Mouse (Mus musculus) midbrain, embryonic 12.5 days (tissue): ENCODE results near the gene Mprip. TPM values are rescaled to one million over a fixed set of nuclear protein-coding genes. Genes with fewer than 3 reads are reported as not detected.

Experiments
- ATAC-seq: fragments of 200-750 bp; cut with Nextera tagmentation; 2 replicates; pipeline ENCODE4 v1.8.0; 2017; ENCODE audit warnings: low read depth, moderate TSS enrichment, moderate library complexity; ENCODE audit not compliant: low FRiP score
- H3K27ac ChIP-seq: fragments of 300-500 bp; sonication (generic); replicated peaks from 2 replicates; pipeline ENCODE4 v1.5.1; 2016; ENCODE audit warnings: mild to moderate bottlenecking
- H3K27me3 ChIP-seq: fragments of 300-500 bp; sonication (generic); 2 replicates; pipeline ENCODE4 v1.6.1; 2016; ENCODE audit warnings: mild to moderate bottlenecking
- H3K36me3 ChIP-seq: fragments of 300-500 bp; sonication (generic); 2 replicates; pipeline ENCODE4 v1.6.1; 2016
- H3K4me1 ChIP-seq: fragments of 300-500 bp; sonication (generic); 2 replicates; pipeline ENCODE4 v1.6.1; 2016
- H3K4me2 ChIP-seq: fragments of 300-500 bp; sonication (generic); replicated peaks from 2 replicates; pipeline ENCODE4 v1.6.1; 2016; ENCODE audit warnings: mild to moderate bottlenecking, moderate library complexity
- H3K4me3 ChIP-seq: fragments of 300-500 bp; sonication (generic); 2 replicates; pipeline ENCODE4 v1.5.1; 2016; ENCODE audit warnings: mild to moderate bottlenecking
- H3K9ac ChIP-seq: fragments of 300-500 bp; sonication (generic); replicated peaks from 2 replicates; pipeline ENCODE4 v1.6.1; 2016; ENCODE audit warnings: mild to moderate bottlenecking, moderate library complexity
- H3K9me3 ChIP-seq: fragments of 300-500 bp; sonication (generic); 2 replicates; pipeline ENCODE4 v1.6.1; 2016; ENCODE audit warnings: mild to moderate bottlenecking
- WGBS: fragments of 180-500 bp; shearing (Covaris S2); methylation state at CpG from one replicate; pipeline ENCODE4 v1.1.7; 2016; 5-methylcytosine and 5-hydroxymethylcytosine counted together
- polyA plus RNA-seq: library from polyadenylated mRNA; unstranded; fragments of >200 nt; fragmentation: Nextera tagmentation; extraction: Ambion mirVana; gene quantifications from 2 replicates; pipeline ENCODE4 v1.2.1, GENCODE M21; 2016

Gene Mprip
- polyA plus RNA-seq, 1 experiment from 2014 or later: 73.0 TPM

DNA sequence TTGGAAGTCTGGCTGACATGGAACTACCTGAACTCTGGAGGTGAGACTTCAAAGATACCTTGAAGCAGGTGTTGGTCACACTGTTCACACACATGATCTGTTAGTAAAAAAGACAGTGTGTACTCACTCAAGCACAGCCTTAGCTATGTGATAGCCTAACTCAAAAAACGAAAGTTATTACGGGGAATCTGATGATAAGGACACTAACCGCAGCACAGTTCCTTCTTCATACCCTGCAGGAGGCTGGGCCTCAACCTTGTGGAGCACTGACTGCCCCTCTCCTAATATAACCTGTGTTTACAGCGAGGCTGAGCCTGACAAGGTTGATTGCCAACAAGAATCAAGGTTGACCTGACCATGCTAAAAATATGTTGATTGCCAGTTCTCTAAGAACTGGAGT lies 113.4 kb downstream of the Mprip start:
- Histone ChIP-seq H3K27me3 (no peaks in the 10 kb centered on the region), H3K4me2 (no peak overlapping the region), H3K4me1 (no peaks in the 10 kb centered on the region), H3K9me3 (no peaks in the 10 kb centered on the region), H3K4me3 (no peak overlapping the region), H3K9ac (no peak overlapping the region), H3K27ac (no peak overlapping the region), H3K36me3 (peaks cover 81% of the 10 kb centered on the region)
- no peak for ATAC-seq
- WGBS: 90% methylated on average over 4 of the region's 4 CpGs

DNA sequence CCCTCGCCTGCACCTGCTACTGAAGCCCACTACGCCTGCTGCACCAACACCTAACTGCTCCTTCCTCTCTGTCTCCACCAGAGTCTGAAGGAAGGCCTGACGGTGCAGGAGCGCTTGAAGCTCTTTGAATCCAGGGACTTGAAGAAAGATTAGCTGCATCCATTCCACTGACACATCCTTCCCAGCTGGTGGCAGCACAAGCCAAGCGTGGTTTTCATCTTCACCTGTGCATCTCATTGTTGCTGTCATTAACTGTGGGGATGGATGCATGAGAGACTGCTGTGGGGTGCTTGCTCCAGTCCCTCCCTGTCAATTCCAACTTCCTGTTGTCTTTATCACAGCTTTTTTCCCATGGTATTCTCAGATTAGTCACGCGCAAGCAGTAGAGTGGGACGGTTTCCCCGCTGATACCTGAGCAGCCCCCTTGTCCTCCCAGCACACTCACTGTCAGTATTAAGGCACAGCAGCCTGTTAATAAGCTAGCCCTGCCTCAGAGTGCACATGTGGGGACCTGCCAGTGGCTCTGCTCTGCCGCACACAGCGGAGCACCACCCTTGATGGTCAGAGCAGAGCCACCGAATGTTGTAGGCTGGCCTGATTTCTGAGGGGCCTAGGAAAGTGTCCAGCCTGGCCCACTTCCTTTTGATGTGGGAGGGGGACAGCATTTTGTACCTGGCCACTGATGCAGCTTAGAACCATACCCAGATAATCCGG lies 114.5 kb downstream of the Mprip start:
- Histone ChIP-seq H3K36me3 (peaks cover 71% of the 10 kb centered on the region), H3K9me3 (no peaks in the 10 kb centered on the region), H3K4me2 (no peak overlapping the region), H3K27me3 (no peaks in the 10 kb centered on the region), H3K9ac (no peak overlapping the region), H3K27ac (no peak overlapping the region), H3K4me1 (no peaks in the 10 kb centered on the region), H3K4me3 (no peak overlapping the region)
- no peak for ATAC-seq
- 75% methylated on average over 13 of the region's 13 CpGs for WGBS

DNA sequence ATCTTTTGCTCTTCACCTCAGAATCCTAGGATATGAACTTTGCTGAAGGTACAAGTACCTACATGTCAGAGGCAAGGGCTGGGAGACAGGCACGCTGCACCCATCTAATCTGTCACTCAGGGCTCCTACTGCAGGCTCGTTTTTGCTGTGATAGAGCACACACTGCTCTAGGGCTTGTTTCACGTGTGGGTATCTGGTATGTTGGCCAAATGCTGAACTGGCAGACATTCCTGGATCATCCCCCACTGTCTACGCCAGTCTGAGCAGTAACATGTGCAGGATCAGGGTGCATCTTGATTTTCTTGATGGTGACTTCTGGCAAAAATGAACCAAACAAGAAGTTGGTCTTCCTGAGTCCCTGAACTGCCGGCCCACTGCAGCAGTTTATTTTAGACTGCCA lies 116.2 kb downstream of the Mprip start:
- Histone ChIP-seq H3K36me3 (peaks cover 54% of the 10 kb centered on the region), H3K4me2 (no peak overlapping the region), H3K4me1 (peaks cover 3% of the 10 kb centered on the region; the same call in 1 of the 2 replicates), H3K9ac (no peak overlapping the region), H3K27me3 (no peaks in the 10 kb centered on the region), H3K9me3 (no peaks in the 10 kb centered on the region), H3K4me3 (no peak overlapping the region), H3K27ac (no peak overlapping the region)
- 94% methylated on average over 5 of the region's 5 CpGs for WGBS
- ATAC-seq: no peak

DNA sequence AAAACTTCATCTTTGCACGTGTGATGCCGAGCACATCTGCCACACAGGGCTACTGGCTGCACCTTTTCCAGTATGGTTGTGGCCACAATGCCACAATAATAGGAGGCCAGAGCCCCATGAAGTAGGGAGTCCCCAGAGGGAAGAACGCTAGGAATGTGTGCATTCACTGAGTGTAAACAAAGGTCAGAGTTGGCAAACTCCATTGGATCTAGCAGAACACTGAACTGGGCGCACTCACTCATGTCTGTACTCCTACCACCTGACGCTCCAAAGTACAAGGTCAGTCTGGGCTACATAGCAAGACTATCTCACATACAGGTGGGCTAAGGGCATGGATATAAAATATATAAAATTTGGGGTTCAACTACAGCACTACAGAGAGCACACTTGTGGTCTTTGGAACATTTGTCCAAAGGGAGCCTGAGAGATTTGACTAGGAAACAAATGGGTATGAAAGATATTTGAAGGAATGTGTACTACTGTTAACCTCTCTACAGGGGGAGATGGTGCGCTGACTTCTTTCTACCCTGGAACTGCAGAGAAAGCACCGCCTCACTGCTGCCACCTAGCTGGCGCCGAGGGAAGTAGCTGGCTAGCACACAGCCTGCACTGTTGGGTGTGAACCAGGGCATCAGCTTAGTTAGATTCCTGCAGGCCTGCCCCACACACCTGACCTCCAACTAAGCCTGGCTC lies 117.2 kb downstream of the Mprip start:
- H3K4me3 ChIP-seq: no peak overlapping the region
- 56% methylated on average over 9 of the region's 9 CpGs for whole genome bisulfite sequencing
- no peaks in the 10 kb centered on the region for H3K9me3 ChIP-seq
- H3K4me2 ChIP-seq: no peak overlapping the region
- peaks cover 3% of the 10 kb centered on the region; the same call in 1 of the 2 replicates for H3K4me1 ChIP-seq
- H3K27ac ChIP-seq: no peak overlapping the region
- no peaks in the 10 kb centered on the region for H3K27me3 ChIP-seq
- ATAC-seq: 0 out of 2 replicates have a peak, but pooled peaks have one; percentile 41
- H3K36me3 ChIP-seq: peaks cover 44% of the 10 kb centered on the region
- H3K9ac ChIP-seq: no peak overlapping the region

DNA sequence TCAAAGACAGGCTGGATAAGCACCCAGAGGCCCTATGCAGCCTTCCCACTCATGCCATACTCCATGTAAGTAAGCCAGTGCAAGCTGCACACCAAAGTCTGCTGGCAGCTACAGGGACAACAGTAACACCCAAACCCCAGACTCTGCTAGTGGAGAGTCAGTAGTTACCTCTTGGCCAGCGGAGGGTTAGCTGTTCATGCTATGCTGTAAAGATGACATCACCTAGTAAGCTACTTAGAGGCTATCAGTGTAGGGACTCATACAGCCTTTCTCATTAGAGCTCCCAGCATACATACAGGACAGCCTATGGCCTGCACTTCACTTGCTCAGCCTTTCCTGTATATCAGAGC lies 117.7 kb downstream of the Mprip start:
- Histone ChIP-seq H3K4me2 (no peak overlapping the region), H3K9ac (no peak overlapping the region), H3K4me1 (peaks cover 3% of the 10 kb centered on the region; the same call in 1 of the 2 replicates), H3K27ac (no peak overlapping the region), H3K36me3 (peaks cover 39% of the 10 kb centered on the region), H3K27me3 (no peaks in the 10 kb centered on the region), H3K9me3 (no peaks in the 10 kb centered on the region), H3K4me3 (no peak overlapping the region)
- no peak for ATAC-seq
- WGBS: 70% methylated on average over 1 of the region's 1 CpGs

DNA sequence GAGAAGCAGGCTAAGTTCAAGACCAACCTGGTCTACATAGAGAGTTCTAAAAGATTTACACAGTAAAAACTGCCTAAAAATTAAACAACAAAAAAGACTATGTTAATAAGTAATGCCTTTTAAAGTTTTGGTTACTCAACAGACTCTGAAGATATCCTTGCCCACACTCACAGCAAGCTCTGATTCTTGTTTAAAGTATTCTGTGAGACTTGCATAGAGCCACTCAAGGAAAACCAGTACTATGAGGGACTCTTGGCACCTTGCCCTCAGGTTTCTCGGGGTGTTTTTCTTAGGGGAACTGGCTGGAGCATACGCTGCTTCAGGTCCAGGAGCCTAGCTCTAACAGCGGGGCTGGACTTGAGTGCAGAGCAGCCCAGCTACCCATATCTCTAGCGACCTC lies 118.3 kb downstream of the Mprip start:
- no peak overlapping the region for H3K9ac ChIP-seq
- no peaks in the 10 kb centered on the region for H3K9me3 ChIP-seq
- peaks cover 33% of the 10 kb centered on the region for H3K36me3 ChIP-seq
- no peak for ATAC-seq
- WGBS: 93% methylated on average over 4 of the region's 4 CpGs
- no peak overlapping the region for H3K27ac ChIP-seq
- no peak overlapping the region for H3K4me2 ChIP-seq
- no peak overlapping the region for H3K4me3 ChIP-seq
- H3K27me3 ChIP-seq: peaks cover 1% of the 10 kb centered on the region; the same call in 1 of the 2 replicates
- H3K4me1 ChIP-seq: peaks cover 5% of the 10 kb centered on the region; the same call in 1 of the 2 replicates

DNA sequence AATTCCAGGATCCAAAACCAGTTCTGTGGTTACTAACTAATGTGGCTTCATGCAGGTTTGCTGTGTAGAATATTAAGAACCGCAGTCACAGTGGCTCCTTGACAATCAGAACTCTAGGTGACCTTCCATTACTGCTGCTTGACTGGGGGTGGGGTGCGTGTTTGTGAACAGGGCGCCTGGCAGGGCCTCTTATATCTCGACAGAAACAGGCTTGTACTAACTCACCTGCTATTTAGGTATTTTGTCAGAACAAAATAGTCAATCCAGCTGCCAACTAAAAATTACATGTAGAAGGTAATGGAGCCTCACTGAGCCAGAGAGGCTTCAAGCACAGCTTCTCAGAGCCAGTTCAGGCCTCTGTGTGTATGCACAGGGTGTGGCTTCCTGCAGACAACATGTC lies 119.1 kb downstream of the Mprip start:
- Histone ChIP-seq H3K4me2 (no peak overlapping the region), H3K36me3 (peaks cover 25% of the 10 kb centered on the region), H3K9ac (no peak overlapping the region), H3K27me3 (peaks cover 9% of the 10 kb centered on the region), H3K4me1 (peaks cover 6% of the 10 kb centered on the region; the same call in 1 of the 2 replicates), H3K27ac (no peak overlapping the region), H3K4me3 (no peak overlapping the region), H3K9me3 (no peaks in the 10 kb centered on the region)
- ATAC-seq: no peak
- 91% methylated on average over 4 of the region's 4 CpGs for WGBS

DNA sequence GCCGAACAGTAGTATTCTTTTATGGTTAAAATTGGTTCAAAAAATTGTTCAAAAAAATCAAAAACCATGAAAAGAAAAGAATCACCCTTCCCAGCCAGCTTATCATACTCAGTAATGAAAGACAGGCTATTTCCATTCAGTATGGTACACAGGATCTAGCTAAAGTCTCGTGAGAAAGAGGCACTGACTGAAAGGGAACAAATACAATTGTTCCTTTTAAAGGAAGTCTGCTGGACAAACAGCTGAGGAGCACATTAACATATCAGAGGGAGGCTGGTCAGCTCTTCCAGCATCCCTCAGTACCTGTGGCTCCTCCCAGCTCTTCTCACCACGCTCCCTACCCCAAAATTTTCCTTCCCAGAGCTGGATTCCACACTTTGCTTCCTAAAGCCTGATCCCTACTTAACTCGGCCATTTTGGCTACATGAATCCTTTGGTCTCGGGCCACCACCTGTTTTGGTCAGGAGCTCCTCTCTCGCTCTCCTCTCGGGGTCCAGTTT lies 121.0 kb downstream of the Mprip start:
- H3K4me1 ChIP-seq: peaks cover 10% of the 10 kb centered on the region
- H3K4me2 ChIP-seq: no peak overlapping the region
- no peak overlapping the region for H3K4me3 ChIP-seq
- H3K27me3 ChIP-seq: peaks cover 27% of the 10 kb centered on the region
- no peak for ATAC-seq
- no peaks in the 10 kb centered on the region for H3K9me3 ChIP-seq
- 57% methylated on average over 7 of the region's 7 CpGs for WGBS
- no peak overlapping the region for H3K27ac ChIP-seq
- H3K9ac ChIP-seq: no peak overlapping the region
- peaks cover 6% of the 10 kb centered on the region for H3K36me3 ChIP-seq

DNA sequence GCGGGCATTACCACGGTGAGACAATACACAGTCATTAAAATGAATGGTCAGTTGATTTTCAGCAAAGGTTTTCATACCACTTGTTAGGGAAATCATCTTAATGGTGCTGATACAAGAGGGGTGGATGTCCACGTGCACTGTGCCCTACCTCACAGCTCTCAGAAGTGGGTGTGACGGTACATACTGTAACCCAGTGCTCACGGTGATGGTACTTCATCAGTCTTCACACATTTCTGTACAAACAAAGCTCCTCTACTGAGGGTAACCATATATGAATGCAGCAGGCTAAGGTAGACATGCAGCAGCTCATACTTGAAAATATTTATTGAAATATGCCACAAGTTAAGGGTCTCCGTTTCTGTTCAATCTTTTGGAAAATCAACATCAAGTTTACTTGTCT lies 122.5 kb downstream of the Mprip start:
- H3K36me3 ChIP-seq: no peaks in the 10 kb centered on the region
- H3K27me3 ChIP-seq: peaks cover 41% of the 10 kb centered on the region
- H3K4me3 ChIP-seq: no peak overlapping the region
- H3K9ac ChIP-seq: no peak overlapping the region
- WGBS: 91% methylated on average over 6 of the region's 6 CpGs
- no peak overlapping the region for H3K4me2 ChIP-seq
- no peak for ATAC-seq
- H3K27ac ChIP-seq: no peak overlapping the region
- peaks cover 15% of the 10 kb centered on the region for H3K4me1 ChIP-seq
- H3K9me3 ChIP-seq: no peaks in the 10 kb centered on the region

DNA sequence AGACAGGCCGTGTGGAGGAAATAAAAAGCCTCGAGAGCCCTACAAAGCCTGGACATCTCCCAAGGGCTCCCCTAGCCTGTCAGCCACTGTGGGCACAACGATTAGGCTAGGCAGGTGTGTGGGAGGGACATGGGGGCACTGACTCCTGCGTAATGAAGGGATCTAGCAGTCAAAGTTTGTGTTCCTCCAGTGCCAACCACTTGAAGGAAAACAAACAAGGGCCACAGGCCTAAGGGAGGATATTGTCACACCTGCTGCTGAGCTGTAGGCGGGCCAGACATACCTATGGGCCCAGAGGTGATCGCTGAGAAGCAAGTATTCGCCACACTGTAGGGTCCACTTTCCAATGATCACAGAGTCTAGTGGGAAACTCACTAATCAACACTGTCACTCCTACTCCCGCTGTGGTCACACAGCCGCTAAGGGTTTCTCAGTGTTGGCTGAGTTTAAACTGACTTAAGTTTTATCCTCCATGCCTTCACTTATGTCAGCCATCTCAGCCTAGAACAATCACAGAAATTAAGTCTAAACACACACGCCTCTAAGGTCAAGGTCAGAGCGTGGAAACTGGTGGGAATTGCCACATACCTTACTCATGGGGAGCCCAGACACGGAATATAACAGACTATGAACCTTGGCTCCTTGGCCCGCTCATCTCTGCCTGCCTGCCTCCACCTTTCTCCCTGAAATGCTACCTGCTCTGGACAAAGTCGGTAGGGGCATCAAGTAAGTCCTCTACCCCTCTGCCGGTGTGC lies 125.5 kb downstream of the Mprip start:
- Histone ChIP-seq H3K4me1 (peaks cover 15% of the 10 kb centered on the region), H3K36me3 (peaks cover 6% of the 10 kb centered on the region), H3K27ac (no peak overlapping the region), H3K9me3 (no peaks in the 10 kb centered on the region), H3K4me3 (peak overlapping the region; percentile 45), H3K4me2 (peak overlapping the region; percentile 86), H3K9ac (peak overlapping the region; percentile 62), H3K27me3 (peaks cover 43% of the 10 kb centered on the region)
- 56% methylated on average over 15 of the region's 15 CpGs for WGBS
- ATAC-seq: no peak

DNA sequence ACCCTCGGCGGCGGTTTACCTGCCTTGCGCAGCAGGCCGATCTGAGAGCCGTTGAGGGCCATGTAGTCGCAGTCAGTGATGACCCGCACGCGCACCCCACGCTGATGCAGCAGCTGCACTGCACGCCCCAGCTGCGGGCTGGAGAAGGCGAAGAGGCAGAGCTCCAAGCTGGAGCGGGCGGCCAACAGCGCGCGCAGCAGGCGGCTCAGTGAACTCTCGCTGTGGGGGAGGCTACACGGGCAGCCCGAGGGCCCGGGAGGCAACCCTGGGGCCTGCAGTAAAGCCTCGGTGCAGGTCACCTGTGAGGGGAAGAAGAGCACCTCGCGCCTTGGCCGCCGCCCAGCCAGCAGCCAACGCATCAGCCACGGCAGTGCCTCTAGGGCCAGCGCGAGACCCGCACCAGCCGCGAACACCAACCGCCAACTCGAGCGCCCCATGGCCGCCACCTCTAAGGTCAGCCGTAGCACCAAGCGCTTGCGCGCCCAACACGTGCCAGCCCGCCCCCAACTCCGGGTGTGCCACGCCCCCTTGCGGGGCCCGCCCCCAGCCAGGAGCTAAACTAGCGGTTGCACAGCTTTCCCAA lies 126.2 kb downstream of the Mprip start, which contains the start of gene Pld6:
TSS of gene Pld6 (minus strand) at position 447 of the 583 bp plus-strand sequence.
- Histone ChIP-seq H3K4me3 (peak within 1 kb of the TSS; percentile 45), H3K4me1 (peaks cover 12% of the 10 kb centered on the region), H3K36me3 (peaks cover 13% of the 10 kb centered on the region), H3K27me3 (peaks cover 43% of the 10 kb centered on the region), H3K9ac (peak within 1 kb of the TSS; percentile 62), H3K9me3 (no peaks in the 10 kb centered on the region), H3K27ac (no peak within 1 kb of the TSS), H3K4me2 (peak within 1 kb of the TSS; percentile 86)
- WGBS: 1% methylated on average over 51 of the region's 51 CpGs
- ATAC-seq: peak; percentile 54
